Mouse (Mus musculus) embryonic fibroblast, embryonic 13.5 days (primary cell): ENCODE results near the gene Kmt2e.

Experiments
- CTCF ChIP-seq: IDR thresholded peaks from 2 replicates; pipeline ENCODE4 v1.5.1; 2011; ENCODE audit warnings: mild to moderate bottlenecking, control low read depth, low read length, moderate library complexity, borderline replicate concordance; ENCODE audit not compliant: insufficient read depth
- POLR2A ChIP-seq: IDR thresholded peaks from 2 replicates; pipeline ENCODE4 v1.6.1; 2011; ENCODE audit warnings: low read depth, mild to moderate bottlenecking, control low read depth, low read length, moderate library complexity

DNA sequence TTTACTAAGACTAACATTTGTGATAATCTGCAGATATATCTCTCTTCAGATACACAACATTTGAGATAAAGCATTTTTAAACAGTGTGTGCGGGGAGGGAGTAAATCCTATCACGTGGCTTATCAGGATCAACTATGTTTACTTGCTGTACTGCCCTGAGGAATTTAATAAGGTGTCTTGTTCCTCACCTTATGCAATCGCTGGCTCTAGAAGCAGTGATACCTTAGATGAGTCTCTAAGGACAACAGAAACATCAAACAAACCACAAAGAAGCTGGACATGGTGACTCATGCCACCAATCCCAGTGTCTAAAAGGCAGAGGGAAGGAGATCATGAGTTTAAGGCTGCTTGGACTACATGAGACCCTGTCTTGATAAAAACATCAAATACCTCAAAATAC is 11.2 kb upstream of the Kmt2e start:
- TF ChIP-seq CTCF (no peak), POLR2A (no peak)
